Mouse (Mus musculus) urinary bladder, postnatal 25 days (tissue): Measurements from ENCODE around the gene Ptprg.

ENCODE experiments used
- DNase-seq: peaks from one replicate; pipeline ENCODE4 v3.0.0; 2022; ENCODE audit warnings: low spot score

Gene Ptprg

DNA sequence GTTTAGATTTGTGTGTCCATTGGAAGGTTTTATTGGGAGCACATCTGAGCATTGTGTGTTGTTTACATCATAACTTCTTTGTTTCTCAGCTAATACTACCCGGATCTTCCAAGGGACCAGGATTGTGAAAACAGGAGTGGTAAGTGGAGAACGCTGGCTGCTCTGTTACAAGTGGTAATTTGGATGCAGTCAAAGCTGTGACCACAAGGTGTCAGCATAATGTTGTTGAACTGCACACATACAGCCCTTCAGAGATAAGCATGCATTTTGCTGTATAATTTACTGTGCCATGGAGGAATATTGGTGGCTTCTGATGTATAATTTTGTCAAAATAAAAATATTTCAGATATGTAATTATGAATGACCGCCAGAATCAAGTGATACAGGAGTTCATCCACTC, 598.6 kb downstream of the Ptprg start:
- peak; percentile 27 for DNase-seq

DNA sequence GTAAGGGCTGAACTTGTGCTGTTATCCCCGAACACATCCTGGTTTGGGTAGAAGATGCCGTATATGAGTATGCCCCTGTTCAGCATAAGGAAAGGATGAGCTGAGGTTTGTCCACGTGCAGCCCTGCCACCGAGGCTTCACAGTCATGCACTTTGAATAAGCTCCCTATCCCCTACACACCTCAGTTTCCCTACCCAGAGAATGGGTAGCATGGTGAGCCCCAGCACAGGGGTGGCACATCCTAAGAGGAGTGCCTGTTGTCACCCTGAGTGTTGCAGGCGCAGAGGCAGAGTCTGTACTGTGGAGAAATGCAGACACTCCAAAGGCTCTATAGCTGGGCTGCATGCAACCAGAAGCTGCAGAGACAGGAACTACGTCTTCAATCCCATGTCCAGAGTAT, 599.4 kb downstream of the Ptprg start:
- DNase-seq = no peak

DNA sequence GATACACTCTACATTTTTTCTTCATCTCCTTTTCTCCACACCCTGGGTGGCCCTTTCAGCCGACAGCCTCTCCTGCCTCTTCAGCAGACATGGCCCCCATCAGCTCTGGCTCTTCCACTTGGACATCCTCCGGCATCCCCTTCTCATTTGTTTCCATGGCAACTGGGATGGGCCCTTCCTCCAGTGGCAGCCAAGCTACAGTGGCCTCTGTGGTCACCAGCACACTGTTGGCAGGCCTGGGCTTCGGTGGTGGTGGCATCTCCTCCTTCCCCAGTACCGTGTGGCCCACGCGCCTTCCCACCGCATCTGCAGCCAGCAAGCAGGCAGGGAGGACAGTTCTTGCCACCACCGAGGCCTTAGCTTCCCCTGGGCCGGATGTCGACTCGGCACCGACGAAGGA, 600.3 kb downstream of the Ptprg start:
- DNase-seq = no peak

DNA sequence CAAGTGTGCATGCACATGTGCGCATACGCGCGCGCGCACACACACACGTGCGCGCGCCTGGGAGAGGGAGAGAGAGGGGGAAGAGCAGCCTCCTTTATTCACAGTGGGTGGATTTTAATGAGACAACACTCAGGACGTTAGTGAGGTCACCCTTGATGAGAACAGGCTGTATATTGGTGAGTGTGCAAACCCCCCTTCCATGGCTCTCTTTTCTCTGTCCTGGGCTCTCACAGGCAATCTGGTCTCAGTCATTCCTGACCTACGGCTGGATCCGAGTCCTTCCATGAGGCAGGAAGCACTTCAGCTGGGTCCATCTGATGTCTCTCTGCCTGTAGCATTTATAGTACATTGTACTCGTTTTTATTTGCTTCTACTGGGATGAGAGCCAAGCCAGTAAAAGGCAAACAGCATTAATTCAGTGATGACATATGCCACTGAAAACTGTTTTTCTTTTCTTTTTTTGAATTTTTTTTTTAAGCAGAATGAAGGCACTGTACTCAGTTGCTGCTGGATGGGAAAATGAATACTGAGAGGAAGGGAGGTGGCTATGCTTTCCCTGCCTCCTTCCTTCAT, 608.5 kb downstream of the Ptprg start:
- no peak for DNase-seq

DNA sequence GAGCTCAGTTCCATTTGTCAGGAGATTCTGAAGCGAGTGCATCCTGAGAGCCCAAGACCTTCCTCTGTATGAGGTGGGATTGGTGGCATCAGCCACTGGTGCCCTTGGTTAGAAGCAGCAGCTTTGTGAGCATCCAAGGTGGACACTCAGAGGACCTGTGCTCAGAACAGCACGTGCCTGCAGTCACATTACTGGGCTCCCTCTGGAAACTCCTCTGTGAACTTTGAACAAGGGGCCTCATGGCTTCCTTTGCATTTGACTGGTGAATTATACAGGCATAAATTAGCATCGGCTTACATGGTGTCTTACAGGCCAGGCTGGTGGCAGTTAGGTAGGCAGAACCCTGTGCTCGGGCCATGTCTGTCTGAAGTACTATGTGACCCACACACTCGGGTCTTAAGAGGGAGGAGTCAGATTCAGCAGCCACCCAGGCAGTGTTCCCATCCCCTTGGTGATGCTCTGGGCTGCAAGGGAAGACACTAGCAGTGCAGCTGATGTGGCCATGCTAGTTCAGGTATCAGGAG, 609.1 kb downstream of the Ptprg start:
- DNase-seq = no peak

DNA sequence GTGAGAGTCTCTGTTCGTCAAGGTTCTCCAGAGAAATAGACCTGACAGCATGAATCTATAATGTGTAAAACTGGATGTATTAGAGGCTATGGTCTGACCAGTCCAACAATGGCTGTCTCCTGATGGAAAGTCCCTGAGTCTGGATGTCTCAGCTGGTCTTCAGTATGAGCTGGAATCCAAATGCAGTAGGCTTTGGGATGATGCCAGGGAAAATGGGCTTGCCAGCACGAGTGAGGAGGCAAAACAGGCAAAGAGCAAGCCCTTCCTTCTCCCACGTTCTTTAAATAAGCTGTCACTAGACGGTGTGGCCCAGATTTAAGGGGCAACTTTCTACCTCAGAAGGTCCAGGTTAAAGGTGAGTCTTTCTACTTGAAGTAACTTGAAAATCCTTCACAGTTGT, 609.9 kb downstream of the Ptprg start:
- no peak for DNase-seq

DNA sequence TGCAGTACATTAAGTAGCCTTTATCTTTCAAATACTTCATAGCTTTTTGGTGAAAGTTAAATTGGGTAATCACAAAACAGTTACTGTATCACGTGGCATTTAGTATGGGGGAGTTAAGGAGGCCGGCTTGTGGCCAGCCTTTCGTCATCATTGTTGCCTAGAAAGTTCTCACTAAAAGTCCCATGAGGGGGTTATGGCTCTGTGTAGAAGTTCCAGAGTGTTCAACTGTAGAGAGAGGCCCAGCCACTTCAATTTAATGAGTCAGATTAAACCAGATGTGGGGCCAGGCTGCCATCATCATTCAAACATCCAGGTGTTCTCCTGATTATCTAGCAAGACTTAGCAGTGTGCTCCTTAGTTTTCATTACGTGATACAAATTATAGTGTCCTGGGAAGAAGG, 613.9 kb downstream of the Ptprg start:
- DNase-seq = no peak

DNA sequence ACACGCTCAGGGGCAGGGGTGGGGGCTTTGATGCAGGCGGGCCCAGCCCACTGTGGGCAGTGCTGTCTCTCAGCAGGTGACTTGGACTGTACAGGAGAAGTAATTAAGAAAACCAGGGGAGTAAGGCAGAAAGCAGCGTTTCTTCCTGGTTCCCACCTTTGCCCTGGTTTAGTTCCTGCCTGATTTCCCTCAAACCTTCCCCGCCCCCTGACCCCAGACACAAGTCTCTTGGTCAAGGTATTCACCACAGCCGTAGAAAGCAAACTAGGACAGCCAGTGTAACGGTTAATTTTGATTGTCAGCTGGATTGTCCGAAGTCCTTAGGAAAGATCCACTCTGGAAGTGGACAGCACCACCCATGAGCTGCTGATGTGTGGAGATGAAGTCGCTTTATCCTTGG, 614.3 kb downstream of the Ptprg start:
- no peak for DNase-seq

DNA sequence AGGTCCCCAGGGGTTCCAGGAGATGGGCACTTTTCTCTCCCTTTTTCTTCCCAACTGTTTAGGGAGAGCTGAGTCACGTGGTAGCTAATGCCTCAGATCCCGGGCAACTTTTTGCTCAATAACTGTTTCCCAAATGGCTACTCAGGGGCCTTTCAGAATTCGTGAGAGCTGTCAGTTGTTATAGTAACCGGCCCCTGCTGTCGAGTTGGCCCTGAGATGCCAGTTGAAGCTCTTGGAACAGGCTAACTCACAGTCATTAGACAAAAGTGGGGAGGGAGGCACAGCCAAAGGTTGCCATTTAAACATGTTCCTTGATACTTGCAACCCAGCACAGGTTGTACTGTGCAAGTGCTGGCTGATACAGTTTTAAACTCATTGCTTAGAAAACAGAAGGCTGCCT, 624.1 kb downstream of the Ptprg start:
- DNase-seq = no peak

DNA sequence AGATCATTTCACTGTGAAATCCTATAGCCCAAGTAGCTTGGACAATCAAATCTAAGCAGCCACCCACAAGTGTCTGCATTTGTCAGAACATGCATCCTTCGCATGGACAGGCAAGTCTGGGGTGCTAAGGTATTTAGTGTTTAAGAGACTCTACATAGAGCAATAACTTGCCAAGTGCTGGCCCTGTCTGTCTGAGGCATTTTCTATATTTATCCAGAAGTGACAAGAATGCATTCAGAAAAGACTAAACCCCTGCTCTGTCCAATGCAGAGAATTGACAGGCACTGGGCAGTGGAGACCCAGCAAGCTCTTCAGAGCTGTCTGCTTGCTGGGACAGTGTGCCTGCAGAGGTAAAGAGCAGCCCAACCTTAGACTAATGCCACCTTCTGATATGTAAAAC, 625.3 kb downstream of the Ptprg start:
- no peak for DNase-seq

DNA sequence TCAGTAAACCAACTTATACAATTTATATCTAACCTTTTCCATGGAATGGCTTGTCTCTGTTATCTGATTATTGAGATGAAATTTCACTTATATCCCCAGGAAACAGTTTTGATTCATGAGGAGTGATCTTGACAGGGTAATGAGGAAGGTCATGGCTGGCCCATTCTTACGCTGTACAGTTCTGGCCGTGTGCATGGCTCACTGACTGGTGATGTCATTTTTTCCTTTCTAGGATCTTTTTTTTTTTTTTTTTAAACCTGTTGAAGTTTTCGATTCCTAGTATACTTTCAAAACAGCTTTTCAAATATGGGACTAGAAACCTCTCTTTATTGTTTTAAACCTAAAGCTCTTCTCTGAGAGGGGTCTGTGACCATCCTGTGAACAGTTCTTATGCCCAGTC, 626.8 kb downstream of the Ptprg start:
- DNase-seq = no peak

DNA sequence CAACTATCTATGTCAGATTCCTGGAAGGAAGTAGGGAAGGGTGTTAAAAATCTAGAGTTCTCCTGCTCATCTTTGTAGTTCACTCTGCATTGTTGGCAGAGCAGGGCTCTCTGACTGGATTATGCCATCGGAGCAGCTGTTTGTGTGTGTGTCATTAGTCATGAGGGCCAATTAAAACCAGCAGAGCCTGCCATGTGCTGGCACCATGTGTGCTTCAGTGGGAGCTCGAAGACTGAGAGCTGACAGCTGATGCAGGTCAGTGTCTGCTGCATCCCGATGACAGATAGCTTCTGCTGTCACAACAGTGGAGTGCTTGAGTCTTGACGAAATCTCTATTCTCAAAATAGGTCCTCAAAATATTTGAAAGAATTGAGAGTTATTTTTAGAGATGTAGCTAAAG, 631.7 kb downstream of the Ptprg start:
- no peak for DNase-seq

DNA sequence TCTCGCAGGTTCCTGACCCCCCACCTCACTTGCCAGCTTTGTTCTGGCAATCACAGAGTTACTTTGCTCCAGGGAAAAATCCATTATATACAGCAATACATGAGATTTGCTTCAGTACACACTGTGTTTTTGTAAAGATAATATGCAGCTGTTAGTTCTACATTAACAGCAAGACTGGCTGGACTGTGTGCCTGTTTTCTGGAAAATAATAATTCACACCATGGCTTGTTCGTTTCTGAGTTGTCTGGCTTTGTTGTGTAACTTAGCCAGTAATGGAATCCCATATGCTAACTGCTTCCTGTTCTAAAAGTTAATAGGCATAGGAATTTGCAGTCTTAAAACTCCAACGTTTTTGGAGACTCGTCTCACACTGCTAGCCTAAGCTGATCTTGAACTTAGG, 635.0 kb downstream of the Ptprg start:
- no peak for DNase-seq

DNA sequence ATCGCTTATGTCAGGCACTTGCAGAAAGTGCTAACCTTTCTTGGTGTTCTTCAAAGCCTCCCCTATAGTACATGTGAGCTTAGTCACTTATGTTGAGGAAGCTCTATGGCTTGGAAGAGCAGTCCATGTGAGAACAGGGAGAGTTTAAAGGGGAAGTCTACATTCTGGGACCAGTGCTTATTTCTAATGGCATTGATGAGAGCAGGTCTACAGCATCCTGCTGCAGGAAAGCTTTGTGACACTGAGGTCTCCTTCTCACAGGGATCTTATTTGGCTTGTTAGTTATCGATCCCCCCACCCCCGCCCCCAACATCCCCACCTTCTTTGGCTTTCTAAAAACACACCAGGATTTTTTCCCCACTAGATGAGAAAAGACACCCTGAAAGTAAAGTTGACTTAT, 635.9 kb downstream of the Ptprg start:
- no peak for DNase-seq

DNA sequence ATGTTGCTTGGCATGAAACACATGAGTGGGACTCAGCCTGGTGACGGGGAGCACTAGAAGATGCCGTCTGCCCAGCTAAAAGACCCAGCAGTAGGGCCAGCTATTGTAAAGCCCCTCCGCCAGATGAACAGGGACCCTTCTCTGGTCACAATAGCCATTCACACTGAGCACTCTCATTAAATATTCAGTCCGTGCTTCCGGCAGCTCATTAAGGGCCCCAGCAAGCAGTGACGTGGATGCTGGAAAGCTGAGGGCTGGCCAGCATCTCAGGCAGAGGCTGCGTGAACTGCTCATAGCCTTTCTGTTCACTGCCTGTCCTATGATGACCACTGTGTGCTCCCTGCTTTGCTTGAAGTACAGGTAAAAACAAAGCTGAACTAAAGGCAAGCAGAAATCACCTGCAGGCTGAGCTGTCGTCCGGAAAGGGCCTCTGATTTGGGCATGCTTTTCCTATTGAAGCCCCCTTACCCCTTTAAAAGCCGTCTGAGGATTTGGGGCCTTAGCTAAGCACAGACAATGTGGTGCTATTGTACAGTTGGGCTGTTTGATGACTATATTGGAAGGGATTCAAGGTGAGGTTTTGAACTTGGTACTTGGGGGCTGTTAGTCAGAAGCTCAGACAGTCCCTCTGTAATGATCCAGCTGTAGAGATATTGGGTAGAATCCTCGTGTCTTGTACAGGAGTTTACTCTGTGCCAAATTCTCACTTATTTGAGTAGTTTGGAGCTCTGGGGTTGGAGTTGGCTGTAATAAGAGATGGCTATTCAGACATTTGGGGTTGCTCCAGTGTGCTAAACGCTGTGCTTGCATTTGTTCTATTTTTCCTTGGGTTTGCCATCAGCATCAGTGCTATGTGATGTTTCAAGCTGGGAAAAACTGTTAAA, 636.6 kb downstream of the Ptprg start:
- no peak for DNase-seq

DNA sequence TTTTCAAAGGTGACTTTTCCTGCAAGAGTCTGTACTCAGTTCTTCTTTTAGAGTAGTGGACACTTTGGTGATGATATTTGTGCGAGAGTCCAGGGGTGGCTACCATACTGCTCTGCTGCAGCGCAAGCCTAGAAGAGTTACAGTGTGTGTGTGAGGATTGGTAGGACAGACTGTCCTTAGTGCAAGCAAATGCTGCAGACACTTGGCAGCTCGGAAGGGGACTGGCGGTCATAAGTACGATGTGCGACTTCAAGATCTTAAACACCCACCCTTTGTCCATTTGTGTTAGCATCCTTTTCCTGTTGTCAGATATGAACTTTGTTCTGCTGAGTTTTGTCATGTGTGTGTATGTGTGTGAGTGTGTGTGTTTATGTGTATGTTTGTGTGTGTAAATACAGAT, 637.7 kb downstream of the Ptprg start:
- no peak for DNase-seq

DNA sequence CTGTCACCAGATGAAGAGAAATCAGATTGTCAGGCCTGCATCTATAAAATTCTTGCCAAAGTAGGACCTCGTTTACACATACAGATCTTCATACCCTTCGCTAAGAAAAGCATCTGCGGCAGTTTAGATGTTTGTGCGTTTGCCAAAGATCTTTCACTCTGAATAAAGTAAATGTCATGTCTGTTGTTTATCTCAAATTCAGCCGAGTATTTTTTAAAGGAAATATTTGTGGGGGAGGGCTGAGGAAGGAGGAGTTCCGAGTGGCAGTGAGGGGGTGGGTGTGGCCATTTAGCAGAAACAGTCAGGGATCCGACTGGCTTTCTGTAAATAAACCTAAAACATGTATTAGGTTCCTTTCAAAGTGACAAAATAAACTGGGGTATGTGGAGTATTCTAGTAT, 645.4 kb downstream of the Ptprg start:
- no peak for DNase-seq

DNA sequence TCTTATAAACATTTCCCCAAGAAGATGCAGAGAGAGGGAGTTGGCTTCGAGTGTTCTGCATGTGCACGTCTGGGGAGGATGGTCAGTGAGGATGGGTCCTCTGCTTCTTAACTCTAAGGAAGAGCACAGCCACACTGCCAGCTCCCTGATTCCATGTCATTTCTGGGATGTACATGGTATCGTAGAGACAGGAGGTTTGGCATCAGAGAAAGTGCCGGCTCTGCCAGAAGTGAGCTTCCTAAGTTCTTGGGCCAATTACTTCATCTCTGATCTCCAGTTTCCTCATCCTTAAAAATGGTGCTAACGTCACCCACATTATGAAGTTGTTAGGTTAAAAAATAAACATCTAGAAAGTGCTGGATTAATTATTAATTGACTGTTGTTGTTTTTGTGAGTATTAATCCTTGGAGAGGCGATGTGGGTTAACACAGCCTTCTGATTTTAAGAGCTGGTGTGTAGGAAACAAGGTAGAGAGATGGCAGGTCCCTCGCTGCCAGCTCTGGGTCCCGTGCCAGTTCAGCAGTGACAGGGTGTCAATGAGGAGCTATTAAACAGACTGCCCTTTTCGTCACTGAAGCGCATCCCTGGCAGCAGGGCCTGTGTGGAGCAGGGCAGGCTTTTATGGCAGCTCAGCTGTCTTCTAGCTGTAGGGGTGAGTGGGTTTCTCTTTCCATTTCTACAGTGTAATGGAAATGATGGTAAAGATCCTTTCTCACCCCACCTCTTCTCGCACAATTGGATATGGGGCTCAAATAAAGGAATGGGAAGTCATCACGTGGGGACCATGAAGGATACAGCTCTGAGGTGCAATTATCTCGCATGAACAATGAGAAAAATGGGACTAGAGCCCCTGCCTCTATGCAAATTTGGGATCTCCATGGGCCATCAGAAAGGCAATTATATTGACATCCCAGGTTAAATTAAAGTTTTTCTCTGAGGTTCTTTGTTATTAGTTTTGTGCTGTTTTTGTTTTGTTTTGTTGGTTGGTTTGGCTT, 646.9 kb downstream of the Ptprg start:
- no peak for DNase-seq

DNA sequence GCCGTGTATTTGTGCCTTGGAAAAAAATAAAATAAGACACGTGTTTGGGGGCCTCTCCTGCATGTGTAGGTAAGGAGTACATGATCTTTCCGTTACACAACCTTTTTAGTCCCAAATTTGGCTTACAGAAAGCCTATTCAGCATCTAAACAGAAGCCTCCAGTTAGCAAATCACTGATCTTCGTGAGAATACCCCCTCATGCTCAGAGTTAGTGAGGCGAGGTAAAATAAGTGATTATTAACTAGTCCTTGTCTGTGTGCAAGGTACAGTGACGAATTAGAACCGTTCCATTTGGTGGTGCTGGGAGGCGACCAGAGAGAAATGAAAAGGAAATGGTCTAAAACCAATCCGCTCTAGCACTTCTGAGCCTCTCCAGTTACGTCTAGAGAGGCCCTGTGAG, 648.9 kb downstream of the Ptprg start:
- no peak for DNase-seq

DNA sequence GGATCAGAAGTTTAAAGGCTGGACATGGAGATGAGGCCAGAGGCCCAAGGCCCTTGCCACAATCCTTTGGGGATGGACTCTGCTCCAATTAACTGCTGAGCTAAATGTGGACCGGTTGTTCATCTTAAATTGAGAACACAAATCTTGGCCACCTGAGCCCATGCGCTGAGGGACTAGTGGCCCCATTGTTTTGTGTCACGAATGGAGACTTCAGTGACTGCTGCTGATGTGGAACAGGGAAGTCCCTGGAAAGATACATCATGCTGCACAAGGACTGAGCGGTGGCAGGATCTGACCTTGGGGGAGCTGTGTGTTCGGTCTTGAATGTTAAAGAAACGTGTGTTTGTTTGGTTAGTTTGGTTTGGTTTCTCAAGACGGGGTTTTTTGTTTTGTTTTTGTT, 649.7 kb downstream of the Ptprg start:
- DNase-seq = no peak

DNA sequence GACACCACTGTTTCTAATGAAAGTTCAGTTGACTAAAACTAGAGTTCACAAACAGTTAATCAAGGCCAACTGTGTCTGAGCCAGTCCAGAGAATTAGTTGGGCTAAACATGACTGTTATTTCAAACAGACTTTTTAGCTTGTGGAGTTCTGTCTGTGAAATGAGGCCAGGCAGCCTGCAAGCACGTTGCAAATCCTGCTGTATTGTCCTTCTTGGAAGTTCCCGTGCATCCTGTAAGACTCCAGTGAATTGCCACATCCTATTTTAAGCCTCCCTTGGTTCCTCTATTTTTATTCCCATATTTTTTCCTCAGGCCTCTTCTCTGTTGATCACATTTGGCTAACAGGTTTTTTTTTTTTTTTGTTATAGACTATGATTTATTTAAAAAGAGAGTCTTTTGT, 652.8 kb downstream of the Ptprg start:
- no peak for DNase-seq

DNA sequence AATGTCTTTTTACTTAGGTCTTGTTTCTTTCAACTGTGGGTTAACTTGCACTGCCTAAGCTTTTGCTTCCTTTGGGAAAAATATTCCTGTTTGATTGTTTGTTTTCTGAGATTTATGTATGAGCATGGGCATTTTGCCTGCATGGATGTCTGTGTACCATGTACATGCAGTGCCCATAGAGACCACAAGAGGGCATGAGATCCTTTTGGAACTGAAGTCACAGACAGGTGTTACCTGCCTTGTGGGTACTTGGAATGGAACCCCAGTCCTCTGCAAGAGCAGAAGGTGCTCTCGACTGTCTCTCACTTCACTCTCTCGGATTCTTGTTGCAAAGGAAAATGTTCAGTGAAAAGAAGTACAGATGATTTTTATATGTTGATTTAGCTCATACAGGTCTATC, 655.2 kb downstream of the Ptprg start:
- DNase-seq = peak; percentile 8
